Mouse (Mus musculus): ENCODE data around the gene Clasp1.

DNA sequence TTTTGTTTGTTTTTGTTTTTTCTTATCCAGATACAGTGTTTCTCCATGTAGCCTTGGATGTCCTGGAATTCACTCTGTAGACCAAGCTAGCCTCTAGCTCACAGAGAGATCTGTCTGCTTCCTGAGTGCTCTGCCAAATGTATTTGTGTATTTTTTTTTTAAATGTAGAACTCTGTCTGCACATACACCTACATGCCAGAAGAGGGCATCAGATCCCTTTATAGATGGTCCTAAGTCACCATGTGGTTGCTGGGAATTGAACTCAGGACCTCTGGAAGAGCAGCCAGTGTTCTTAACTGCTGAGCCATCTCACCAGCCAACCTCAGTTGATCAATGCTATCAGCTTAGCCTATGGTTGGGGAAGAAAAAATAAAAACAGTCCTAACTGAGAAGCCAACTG lies 175.7 kb downstream of the Clasp1 start:
- 0 out of 2 replicates have a peak, but pooled peaks have one; percentile 17 for TF ChIP-seq CTCF (conservative IDR thresholded peaks at IDR 0.05; ENCODE audit: insufficient read depth, insufficient read length, low read depth, low read length)
- TF ChIP-seq POLR2A (IDR thresholded peaks at IDR 0.05; ENCODE audit: low read depth, low read length) = no peak
